Mouse (Mus musculus): ENCODE results near the gene Mtif2. TPM values are rescaled to one million over a fixed set of nuclear protein-coding genes. Genes with fewer than 3 reads are reported as not detected.

Mtif2 gene
- polyA plus RNA-seq, 1 experiment from 2014 or later = 41.8 TPM

DNA sequence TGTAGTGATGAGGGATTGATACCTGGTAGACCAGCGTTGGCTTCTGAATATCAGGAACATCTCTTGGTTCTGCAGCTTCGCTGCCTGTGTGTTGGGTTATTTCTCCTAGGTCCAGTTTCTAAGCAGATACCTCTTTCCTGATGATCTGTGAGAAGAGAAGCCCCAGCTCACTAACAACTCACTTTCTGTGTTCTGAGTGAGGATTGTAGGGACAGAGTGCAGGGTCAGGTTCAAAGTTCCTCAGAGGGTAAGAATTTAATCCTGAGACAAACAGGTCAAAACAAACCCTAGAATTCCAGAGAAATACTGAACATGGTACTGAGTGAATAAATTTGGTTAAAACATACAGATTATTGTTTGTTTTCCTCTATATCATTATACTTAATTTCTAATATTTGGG, 37.2 kb downstream of the Mtif2 start:
- H3K4me2 ChIP-seq (replicated peaks) = no peak overlapping the region
- H3K4me1 ChIP-seq = no peaks in the 10 kb centered on the region

DNA sequence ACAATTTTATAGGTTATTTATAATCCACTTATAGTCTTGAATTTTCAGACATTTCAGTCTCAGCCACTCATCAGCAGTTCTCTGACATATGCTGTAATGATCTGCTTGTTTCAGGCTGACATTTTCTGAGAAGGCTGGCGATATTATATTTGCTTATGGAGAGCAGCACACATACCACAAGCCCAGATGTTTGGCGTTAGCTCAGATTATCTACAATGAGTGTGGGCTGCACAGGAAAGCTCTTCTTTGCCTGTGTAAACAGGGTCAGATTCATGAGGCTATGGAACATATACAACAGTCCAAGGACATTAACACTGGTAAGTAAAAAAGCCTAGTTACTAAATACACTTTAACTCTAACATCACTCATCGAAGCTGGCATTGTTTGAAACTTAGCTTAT, 45.3 kb downstream of the Mtif2 start:
- H3K9me3 ChIP-seq (replicated peaks) = no peaks in the 10 kb centered on the region
- H3K4me1 ChIP-seq = no peaks in the 10 kb centered on the region
- H3K27me3 ChIP-seq = no peaks in the 10 kb centered on the region
- H3K4me2 ChIP-seq (replicated peaks) = no peak overlapping the region
- H3K9ac ChIP-seq = no peak overlapping the region
- no peak overlapping the region for H3K27ac ChIP-seq (replicated peaks)
- no peaks in the 10 kb centered on the region for H3K36me3 ChIP-seq
- no peak for ATAC-seq (ENCODE audit: insufficient number of reproducible peaks, low FRiP score, low TSS enrichment, low read depth)
- 39% methylated on average over 3 of the region's 3 CpGs for WGBS
- no peak overlapping the region for H3K4me3 ChIP-seq (replicated peaks)

More for the DNA sequence above, 37.2 kb downstream of the Mtif2 start:
- Histone ChIP-seq H3K27me3 (no peaks in the 10 kb centered on the region), H3K27ac (replicated peaks) (no peak overlapping the region), H3K9ac (no peak overlapping the region), H3K9me3 (replicated peaks) (no peaks in the 10 kb centered on the region), H3K36me3 (no peaks in the 10 kb centered on the region), H3K4me3 (replicated peaks) (no peak overlapping the region)
- no peak for ATAC-seq (ENCODE audit: insufficient number of reproducible peaks, low FRiP score, low TSS enrichment, low read depth)
- WGBS = 79% methylated on average over 2 of the region's 2 CpGs

DNA sequence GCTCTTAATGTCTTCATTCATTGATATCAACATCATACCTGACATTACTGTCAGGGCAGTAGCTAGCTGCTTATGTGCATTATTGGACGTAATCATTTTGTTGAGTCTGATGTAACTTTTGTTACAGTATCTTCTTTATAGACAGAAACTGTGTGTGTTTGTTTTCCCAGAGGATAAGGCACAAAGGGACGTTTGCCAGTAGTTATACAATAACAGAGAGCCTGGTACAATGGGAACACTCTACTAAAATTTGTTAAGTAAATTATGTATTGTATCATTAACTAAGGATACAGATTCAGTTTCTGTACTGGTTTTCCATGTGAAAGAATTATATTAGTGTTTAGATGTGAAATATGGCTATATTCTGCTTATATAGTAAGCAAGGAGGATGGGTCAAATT, 46.4 kb downstream of the Mtif2 start:
- Histone ChIP-seq H3K27ac (replicated peaks) (no peak overlapping the region), H3K9ac (no peak overlapping the region), H3K4me3 (replicated peaks) (no peak overlapping the region), H3K9me3 (replicated peaks) (no peaks in the 10 kb centered on the region), H3K4me1 (no peaks in the 10 kb centered on the region), H3K27me3 (no peaks in the 10 kb centered on the region), H3K4me2 (replicated peaks) (no peak overlapping the region), H3K36me3 (no peaks in the 10 kb centered on the region)
- 73% methylated on average over 2 of the region's 2 CpGs for WGBS
- ATAC-seq (ENCODE audit: insufficient number of reproducible peaks, low FRiP score, low TSS enrichment, low read depth) = no peak

DNA sequence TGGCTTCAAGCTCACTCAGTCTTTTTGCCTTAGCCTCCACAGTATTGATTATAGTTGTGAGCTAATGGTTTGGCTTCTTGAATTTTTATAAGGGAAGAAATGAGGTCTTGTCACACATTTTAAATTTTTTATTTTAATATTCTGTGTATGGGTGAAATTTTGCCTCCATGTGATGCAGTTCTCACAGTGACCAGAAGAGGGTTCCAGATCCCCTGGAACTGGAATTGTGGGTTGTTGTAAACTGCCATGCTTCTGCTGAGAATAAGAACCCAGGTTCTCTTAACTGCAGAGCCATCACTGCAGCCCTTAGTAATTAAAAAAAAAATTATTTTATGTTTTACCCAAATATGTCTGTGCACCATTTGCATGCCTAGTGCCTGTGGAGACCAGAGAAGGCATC, 53.4 kb downstream of the Mtif2 start:
- no peak for ATAC-seq (ENCODE audit: insufficient number of reproducible peaks, low FRiP score, low TSS enrichment, low read depth)
- Histone ChIP-seq H3K4me1 (no peaks in the 10 kb centered on the region), H3K4me3 (replicated peaks) (no peak overlapping the region), H3K27me3 (no peaks in the 10 kb centered on the region), H3K27ac (replicated peaks) (no peak overlapping the region), H3K36me3 (no peaks in the 10 kb centered on the region), H3K9me3 (replicated peaks) (no peaks in the 10 kb centered on the region), H3K9ac (no peak overlapping the region), H3K4me2 (replicated peaks) (no peak overlapping the region)

Other genes with a start within 250 kb of the Mtif2 start
- gene Ccdc88a, start 152.8 kb upstream of the Mtif2 start, polyA plus RNA-seq (2015; fragmentation: Nextera tagmentation; extraction: Ambion mirVana) = 38.1 and 40.4 TPM in 2 replicates
- 31.6 and 32.7 TPM in 2 replicates for gene Prorsd1, start 11.4 kb upstream of the Mtif2 start, polyA plus RNA-seq (2015; fragmentation: Nextera tagmentation; extraction: Ambion mirVana)
- 0.28 and 0.29 TPM in 2 replicates for gene Clhc1, start 21.5 kb downstream of the Mtif2 start, polyA plus RNA-seq (2015; fragmentation: Nextera tagmentation; extraction: Ambion mirVana)
- gene Rps27a, start 21.7 kb downstream of the Mtif2 start, polyA plus RNA-seq (2015; fragmentation: Nextera tagmentation; extraction: Ambion mirVana) = 1,018 and 1,131 TPM in 2 replicates
- gene Rtn4, start 166.5 kb downstream of the Mtif2 start, polyA plus RNA-seq (2015; fragmentation: Nextera tagmentation; extraction: Ambion mirVana) = 82.4 and 94.4 TPM in 2 replicates